Mouse (Mus musculus) myocyte (in vitro differentiated cells): Measurements from ENCODE around the gene Kcnd3.

Source experiments
- MYOG ChIP-seq, 3 experiments: IDR thresholded peaks; one replicate each; pipeline ENCODE4 v1.6.1; 2011; ENCODE audit warnings: control low read depth in 2 of 3, low read depth in 2 of 3, mild to moderate bottlenecking in 2 of 3; ENCODE audit not compliant: insufficient read length in 2 of 3, control insufficient read depth in 1 of 3, insufficient read depth in 1 of 3
- USF1 ChIP-seq: IDR thresholded peaks from one replicate; pipeline ENCODE4 v1.6.1; 2011; ENCODE audit warnings: low read depth, mild to moderate bottlenecking, control low read depth, moderate library complexity

DNA sequence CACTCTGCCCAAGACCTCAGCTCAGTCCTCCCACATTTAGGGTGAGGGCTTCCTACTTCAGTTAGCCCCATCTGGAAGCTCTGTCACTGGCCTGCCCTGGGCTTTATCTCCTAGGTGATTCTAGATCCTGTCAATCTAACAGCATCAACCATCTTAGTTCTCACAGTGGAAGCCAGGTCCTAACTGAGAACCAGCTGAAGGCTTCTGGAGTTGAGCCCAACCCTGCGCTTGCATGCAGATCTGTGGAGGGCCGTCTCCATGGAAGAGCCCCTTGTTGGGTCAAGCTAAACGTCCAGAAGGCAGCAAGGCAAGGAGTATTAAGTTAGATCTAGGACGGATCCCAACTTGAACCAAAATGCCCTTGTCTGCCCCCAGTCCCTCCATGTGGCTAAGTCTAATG lies 57.2 kb downstream of the Kcnd3 start:
- no peak for TF ChIP-seq MYOG (IDR thresholded peaks at IDR 0.05; ENCODE audit: control insufficient read depth in 1 of 3, insufficient read depth in 1 of 3, insufficient read length in 2 of 3, low read depth in 2 of 3)
- no peak for TF ChIP-seq USF1
